Mouse (Mus musculus) heart, adult 2 months (tissue): ENCODE results near the gene Mcoln3. TPM values are rescaled to one million over a fixed set of nuclear protein-coding genes. Genes with fewer than 3 reads are reported as not detected.

Experiments used
- DNase-seq, 2 experiments: peaks; one replicate each; pipeline ENCODE4 v3.0.0; 2021
- H3K27ac ChIP-seq: fragments of 200-600 bp; 2 replicates; pipeline ENCODE4 v1.8.1; 2022
- H3K27me3 ChIP-seq: fragments of 200-500 bp; 2 replicates; pipeline ENCODE4 v1.6.1; 2012; ENCODE audit warnings: mild to moderate bottlenecking, low read length, inconsistent platforms, mixed read lengths; ENCODE audit not compliant: control insufficient read depth, insufficient read depth
- H3K36me3 ChIP-seq: fragments of 200-500 bp; 2 replicates; pipeline ENCODE4 v1.6.1; 2012; ENCODE audit warnings: low read length, inconsistent platforms; ENCODE audit not compliant: control insufficient read depth, insufficient read depth
- H3K4me1 ChIP-seq: fragments of 200-500 bp; 2 replicates; pipeline ENCODE4 v1.6.1; 2011; ENCODE audit warnings: low read length; ENCODE audit not compliant: control insufficient read depth, insufficient read depth
- H3K4me3 ChIP-seq: fragments of 200-600 bp; 2 replicates; pipeline ENCODE4 v1.8.1; 2022
- H3K79me2 ChIP-seq: fragments of 200-500 bp; replicated peaks from 2 replicates; pipeline ENCODE4 v1.6.1; 2012; ENCODE audit warnings: mild to moderate bottlenecking, inconsistent platforms, low read length, moderate library complexity, mixed read lengths; ENCODE audit not compliant: control insufficient read depth, insufficient read depth
- H3K9ac ChIP-seq: fragments of 200-500 bp; 2 replicates; pipeline ENCODE4 v1.6.1; 2012; ENCODE audit warnings: low read depth, mild to moderate bottlenecking, control low read depth, inconsistent platforms, low read length, mixed read lengths
- CTCF ChIP-seq: fragments of 200-600 bp; IDR thresholded peaks from 2 replicates; pipeline ENCODE4 v1.8.1; 2022; ENCODE audit warnings: antibody characterized with exemption, mild to moderate bottlenecking, moderate library complexity
- EP300 ChIP-seq: fragments of 200-500 bp; IDR thresholded peaks from 2 replicates; pipeline ENCODE4 v1.6.1; 2011; ENCODE audit warnings: low read depth, low read length, control low read depth; ENCODE audit not compliant: insufficient read depth
- POLR2A ChIP-seq: fragments of 200-500 bp; IDR thresholded peaks from 2 replicates; pipeline ENCODE4 v1.6.1; 2011; ENCODE audit warnings: mild to moderate bottlenecking, low read depth, low read length, control low read depth; ENCODE audit not compliant: insufficient read depth
- WGBS: fragments of 180-500 bp; shearing (Covaris S2); methylation state at CpG from one replicate; pipeline ENCODE4 v1.1.7; 2018; 5-methylcytosine and 5-hydroxymethylcytosine counted together
- intact Hi-C: fragments of 180-260 bp; cut with DNase I; formaldehyde crosslinking; loops from one replicate; pipeline ENCODE4 v1.15.1; 2025
- polyA plus RNA-seq: library from polyadenylated mRNA; depleted of rRNA; stranded (reverse); fragments of >200 nt; gene quantifications from 2 replicates; pipeline ENCODE4 v1.2.3, GENCODE M21; 2012
- total RNA-seq, 2 experiments: library from RNA; stranded (reverse); gene quantifications; 2 replicates each; pipeline ENCODE4 v1.2.3; 2021

Gene Mcoln3
- total and polyA plus RNA-seq, 3 experiments = not detected

GRCm38 (mm10) chr3:146122807-146123463 is 5.7 kb downstream of the Mcoln3 start:
- no peaks in the 10 kb centered on the region for H3K79me2 ChIP-seq
- no peaks in the 10 kb centered on the region for H3K36me3 ChIP-seq
- no peak for DNase-seq
- intact Hi-C loops = no loop called here
- no peak for TF ChIP-seq CTCF
- no peak for TF ChIP-seq EP300
- no peak for TF ChIP-seq POLR2A
- no peak overlapping the region for H3K27ac ChIP-seq
- no peak overlapping the region for H3K4me3 ChIP-seq
- H3K27me3 ChIP-seq = no peaks in the 10 kb centered on the region
- no peaks in the 10 kb centered on the region for H3K4me1 ChIP-seq
- H3K9ac ChIP-seq = no peak overlapping the region
- 77% methylated on average over 8 of the region's 8 CpGs for WGBS

- H3K27me3 ChIP-seq = no peaks in the 10 kb centered on the region
- TF ChIP-seq POLR2A = no peak
- TF ChIP-seq EP300 = no peak
- no peak for TF ChIP-seq CTCF
- no peak overlapping the region for H3K4me3 ChIP-seq
- H3K9ac ChIP-seq = no peak overlapping the region
- intact Hi-C loops = no loop called here
- H3K36me3 ChIP-seq = no peaks in the 10 kb centered on the region
- DNase-seq = no peak
- no peaks in the 10 kb centered on the region for H3K4me1 ChIP-seq
- H3K27ac ChIP-seq = no peak overlapping the region
- H3K79me2 ChIP-seq = no peaks in the 10 kb centered on the region
- WGBS = 58% methylated on average over 9 of the region's 9 CpGs
Observed at GRCm38 (mm10) chr3:146123464-146123825, 6.2 kb downstream of the Mcoln3 start.

- H3K79me2 ChIP-seq = no peaks in the 10 kb centered on the region
- intact Hi-C loops = no loop called here
- H3K27ac ChIP-seq = no peak overlapping the region
- DNase-seq = no peak
- WGBS = 39% methylated on average over 6 of the region's 6 CpGs
- no peak overlapping the region for H3K4me3 ChIP-seq
- no peaks in the 10 kb centered on the region for H3K27me3 ChIP-seq
- H3K4me1 ChIP-seq = no peaks in the 10 kb centered on the region
- H3K36me3 ChIP-seq = no peaks in the 10 kb centered on the region
- no peak overlapping the region for H3K9ac ChIP-seq
- TF ChIP-seq POLR2A (no peak), EP300 (no peak), CTCF (no peak)
Observed at GRCm38 (mm10) chr3:146127205-146127604, 10.0 kb downstream of the Mcoln3 start.

GRCm38 (mm10) chr3:146134834-146135233 is 17.6 kb downstream of the Mcoln3 start:
- TF ChIP-seq CTCF (no peak), EP300 (no peak), POLR2A (no peak)
- Histone ChIP-seq H3K4me1 (no peaks in the 10 kb centered on the region), H3K79me2 (no peaks in the 10 kb centered on the region), H3K9ac (no peak overlapping the region), H3K27me3 (no peaks in the 10 kb centered on the region), H3K27ac (no peak overlapping the region), H3K4me3 (no peak overlapping the region), H3K36me3 (no peaks in the 10 kb centered on the region)
- 73% methylated on average over 9 of the region's 9 CpGs for WGBS
- intact Hi-C loops = no loop called here
- peak in 1 of 2 experiments; percentile 14 for DNase-seq

GRCm38 (mm10) chr3:146135417-146135816 is 18.2 kb downstream of the Mcoln3 start:
- no peak for DNase-seq
- H3K79me2 ChIP-seq = no peaks in the 10 kb centered on the region
- TF ChIP-seq CTCF (no peak), EP300 (no peak), POLR2A (no peak)
- H3K4me3 ChIP-seq = no peak overlapping the region
- H3K36me3 ChIP-seq = no peaks in the 10 kb centered on the region
- H3K4me1 ChIP-seq = no peaks in the 10 kb centered on the region
- intact Hi-C loops = no loop called here
- WGBS = 52% methylated on average over 2 of the region's 2 CpGs
- no peaks in the 10 kb centered on the region for H3K27me3 ChIP-seq
- H3K27ac ChIP-seq = no peak overlapping the region
- H3K9ac ChIP-seq = no peak overlapping the region

- intact Hi-C loops = no loop called here
- Histone ChIP-seq H3K27me3 (no peaks in the 10 kb centered on the region), H3K79me2 (no peaks in the 10 kb centered on the region), H3K36me3 (no peaks in the 10 kb centered on the region), H3K9ac (no peak overlapping the region), H3K4me1 (no peaks in the 10 kb centered on the region), H3K4me3 (no peak overlapping the region), H3K27ac (no peak overlapping the region)
- 30% methylated on average over 10 of the region's 10 CpGs for WGBS
- no peak for DNase-seq
- TF ChIP-seq CTCF (peak; percentile 41), EP300 (no peak)
Observed at GRCm38 (mm10) chr3:146136422-146136821, 19.2 kb downstream of the Mcoln3 start.

- no peaks in the 10 kb centered on the region for H3K27me3 ChIP-seq
- TF ChIP-seq EP300 = no peak
- no peak for TF ChIP-seq POLR2A
- TF ChIP-seq CTCF = no peak
- H3K4me3 ChIP-seq = no peak overlapping the region
- WGBS = 84% methylated on average over 7 of the region's 7 CpGs
- no peak overlapping the region for H3K9ac ChIP-seq
- intact Hi-C loops = no loop called here
- DNase-seq = no peak
- no peaks in the 10 kb centered on the region for H3K36me3 ChIP-seq
- no peak overlapping the region for H3K27ac ChIP-seq
- no peaks in the 10 kb centered on the region for H3K79me2 ChIP-seq
- no peaks in the 10 kb centered on the region for H3K4me1 ChIP-seq
Observed at GRCm38 (mm10) chr3:146140276-146140675, 23.0 kb downstream of the Mcoln3 start.
